Mouse (Mus musculus): ENCODE measurements at regions not wholly inside any gene's neighbourhood (a gene's known extent, or its start where the extent isn't known, plus 50 kb on each side); places are given as distances from the start of the nearest gene placed in this dataset.
"Not testable (repeated sequence)": the region's sequence is repeated elsewhere in the genome, so short reads cannot be mapped to it uniquely, and the experiment has no call there.

DNA sequence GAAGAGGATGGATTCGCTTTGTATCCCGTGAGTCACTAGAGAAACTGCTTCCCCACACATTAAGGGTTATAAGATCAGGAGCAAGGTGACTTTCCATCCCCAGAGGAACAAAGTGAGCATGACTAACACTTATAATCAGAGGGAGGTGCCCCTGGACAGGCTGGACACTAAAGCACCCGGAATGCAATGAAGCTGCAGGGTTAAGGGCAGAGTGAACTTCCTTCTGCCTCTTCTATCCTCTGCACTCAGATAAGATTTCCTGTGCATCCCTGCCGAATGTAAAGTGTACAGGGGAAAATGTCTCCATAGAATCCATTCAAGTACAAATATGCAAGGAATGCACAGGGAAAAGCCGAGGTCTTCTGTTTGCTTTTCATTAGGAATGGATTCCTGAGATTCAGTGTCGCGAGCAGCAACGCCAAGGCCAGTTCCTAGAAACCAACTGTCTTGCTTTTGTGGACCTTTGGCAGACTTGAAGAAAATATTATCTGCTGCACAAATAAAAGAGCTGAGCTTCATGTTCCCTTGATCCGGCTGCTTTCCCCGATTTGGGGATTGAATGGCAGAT is 58.5 kb upstream of the Fbxl7 start:
- DNase-seq: no peak

DNA sequence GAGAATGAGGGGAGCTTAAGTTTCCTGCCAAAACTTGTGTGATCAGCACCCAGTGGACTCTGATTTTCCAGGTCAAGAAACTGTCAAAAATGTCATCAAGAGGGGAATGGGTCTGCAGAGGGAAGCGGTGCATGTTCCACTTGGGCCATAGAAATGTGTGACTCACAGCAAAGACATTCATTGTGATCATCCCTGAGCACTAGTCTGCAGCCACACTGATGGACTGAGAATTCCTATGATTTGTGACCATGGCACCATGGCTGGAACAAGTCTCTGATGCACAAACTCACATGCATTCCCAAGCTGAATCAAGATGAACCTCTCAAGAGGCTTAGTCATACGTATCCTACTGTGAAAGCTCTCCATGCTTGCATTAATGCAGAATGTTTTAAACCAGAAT is 63.6 kb upstream of the Fbxl7 start:
- no peak for DNase-seq

DNA sequence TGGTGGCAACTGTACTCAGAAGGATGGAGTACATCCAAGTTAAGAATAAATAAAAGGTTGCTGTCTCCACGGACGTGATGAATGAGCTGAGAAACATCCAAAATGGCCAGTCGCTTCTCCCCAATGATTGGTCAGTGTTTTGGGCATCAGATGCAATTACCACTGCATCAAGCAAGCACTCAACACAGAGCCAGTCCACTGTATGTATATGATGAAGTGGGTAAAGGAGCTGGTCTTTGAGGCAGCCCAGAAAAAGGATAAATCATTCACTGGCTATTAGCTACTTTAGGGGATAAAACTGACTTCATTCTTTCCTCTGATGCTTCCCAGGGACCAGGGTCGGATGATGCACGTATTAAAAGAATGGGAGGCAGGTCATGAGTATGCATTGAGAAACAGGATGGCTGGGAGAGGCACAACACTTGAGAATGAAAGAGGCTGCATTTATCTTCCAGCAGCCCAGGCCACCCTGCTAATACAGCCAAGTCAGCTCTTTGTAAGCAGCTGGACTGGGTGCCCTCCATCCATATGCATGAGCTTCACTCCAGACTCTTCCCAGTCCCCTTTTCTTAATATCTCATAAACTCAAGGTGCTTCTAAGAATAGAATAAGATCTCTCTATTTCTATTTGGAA is 73.1 kb upstream of the Fbxl7 start:
- no peak for DNase-seq

DNA sequence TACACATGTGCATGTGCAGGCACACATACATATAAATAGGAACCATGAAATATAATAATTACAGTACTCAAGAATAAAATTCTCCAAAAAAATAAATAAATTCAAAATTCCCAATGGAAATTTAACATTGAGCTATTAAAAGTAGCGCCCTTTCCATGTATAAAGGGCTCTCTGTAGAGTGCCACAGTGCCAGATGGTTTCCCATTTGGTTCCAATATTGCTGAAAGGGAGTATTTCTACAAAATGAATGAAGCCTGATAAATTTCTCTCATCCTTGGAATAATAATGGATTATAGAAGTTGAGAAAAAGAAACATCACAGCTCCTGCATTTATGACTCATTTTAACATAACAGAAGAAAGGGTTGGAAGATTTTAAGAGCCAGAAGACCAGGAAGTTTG is 75.4 kb upstream of the Fbxl7 start:
- no peak for DNase-seq

DNA sequence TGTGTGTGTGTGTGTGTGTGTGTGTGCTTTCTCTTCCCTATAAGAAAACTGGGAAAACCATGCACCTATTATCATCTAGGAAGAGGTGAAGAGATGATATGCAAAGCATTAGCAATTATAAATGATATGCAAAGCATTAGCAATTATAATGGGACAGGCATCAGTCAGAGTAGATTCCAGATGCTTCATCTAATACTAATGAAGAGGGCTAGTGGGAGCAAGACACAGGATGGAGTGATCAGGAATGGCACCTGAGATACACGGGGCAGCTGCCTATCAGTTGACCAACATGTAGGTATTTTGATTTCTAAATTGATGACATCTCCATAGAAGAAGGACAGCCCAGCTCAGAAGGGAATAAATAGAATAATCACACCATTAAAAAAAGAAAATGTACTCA is 97.7 kb upstream of the Fbxl7 start:
- DNase-seq: no peak

DNA sequence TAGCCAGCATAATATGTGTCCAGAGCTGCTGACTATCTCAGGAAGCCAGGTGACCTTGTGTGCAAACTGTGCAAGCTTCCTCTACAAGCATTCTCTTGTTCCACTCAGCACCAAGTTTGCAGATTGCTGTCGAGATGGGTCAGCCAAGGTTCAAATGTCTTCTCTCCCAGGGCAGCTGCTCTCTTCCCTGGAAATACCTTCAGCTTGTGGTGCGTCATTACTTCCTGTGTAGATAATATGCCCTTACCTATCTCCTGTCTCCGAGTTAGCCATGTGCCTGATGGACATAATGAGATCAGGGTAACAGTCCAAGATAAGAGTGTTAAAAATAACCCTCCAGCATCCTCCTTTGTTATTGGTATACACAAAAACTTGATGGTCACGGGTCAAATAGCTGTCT is 113.7 kb upstream of the Fbxl7 start:
- no peak for DNase-seq

DNA sequence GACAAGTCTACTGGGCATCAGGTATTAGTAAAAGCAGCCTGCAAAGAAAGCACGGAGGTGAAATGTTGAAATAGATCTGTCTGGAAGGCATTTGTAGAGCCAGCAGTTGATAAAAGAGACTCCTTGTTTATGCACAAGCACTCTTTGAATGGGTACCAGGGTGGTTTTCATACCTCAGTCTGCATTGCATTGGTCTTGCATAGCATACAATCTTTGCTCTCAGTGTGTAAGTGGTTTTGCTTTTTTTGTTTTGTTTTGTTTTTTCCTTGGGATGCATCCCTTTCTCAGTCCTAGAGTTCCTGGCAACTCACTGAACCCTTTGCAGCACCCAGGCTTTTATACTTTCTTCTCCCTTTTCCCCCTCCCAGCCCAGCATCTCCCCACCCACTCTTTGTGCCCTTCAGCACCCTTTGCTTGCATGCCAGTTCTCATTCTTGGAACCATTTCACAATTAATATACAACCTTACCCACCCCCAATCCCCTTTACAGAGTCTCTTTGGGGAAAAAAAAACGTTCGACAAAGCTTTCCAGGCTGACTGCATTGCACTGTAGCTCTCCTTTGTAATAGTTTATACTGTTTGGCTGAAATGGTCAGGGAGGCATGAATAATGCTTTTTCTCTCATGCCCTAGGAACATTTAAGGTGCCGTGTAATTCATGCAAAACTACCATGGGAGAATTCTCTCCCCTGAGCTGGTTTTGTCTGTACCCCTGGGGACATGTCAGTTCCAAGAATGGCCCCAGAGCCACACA is 118.7 kb upstream of the Fbxl7 start:
- no peak for DNase-seq

DNA sequence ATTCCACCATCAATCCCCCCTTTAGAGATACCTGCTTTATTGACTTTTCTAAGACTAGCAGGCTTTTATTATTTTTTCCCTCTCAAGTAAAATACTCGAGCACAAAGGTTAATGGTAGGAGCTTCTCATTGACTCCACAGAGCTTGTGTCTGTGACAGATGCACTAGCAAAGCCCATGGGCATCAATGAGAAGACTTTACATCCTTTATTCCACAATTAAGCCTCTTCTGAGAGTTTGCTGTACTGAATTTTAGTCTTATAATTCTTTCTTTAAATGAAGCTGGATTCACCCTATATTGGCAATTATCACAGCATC is 119.2 kb upstream of the Fbxl7 start:
- DNase-seq: no peak

DNA sequence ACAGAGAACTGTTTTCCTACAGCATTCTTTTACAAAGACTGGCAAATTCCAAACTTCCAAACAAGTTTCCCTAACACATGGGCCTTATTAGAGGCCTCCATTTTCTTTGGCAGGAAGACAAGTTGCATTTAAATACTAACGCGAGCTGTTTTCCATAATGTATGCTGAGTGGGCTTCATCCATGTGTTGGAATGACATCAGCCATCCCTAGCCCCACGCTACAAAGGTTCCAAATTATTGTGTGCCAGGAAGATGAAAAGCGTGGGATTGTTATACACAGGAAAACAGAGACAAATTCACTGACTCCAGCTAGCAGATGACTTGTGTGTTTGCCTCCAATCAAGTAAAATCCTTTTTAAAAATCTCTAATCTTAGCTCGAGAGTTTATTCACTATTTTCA is 125.1 kb upstream of the Fbxl7 start:
- DNase-seq: no peak

DNA sequence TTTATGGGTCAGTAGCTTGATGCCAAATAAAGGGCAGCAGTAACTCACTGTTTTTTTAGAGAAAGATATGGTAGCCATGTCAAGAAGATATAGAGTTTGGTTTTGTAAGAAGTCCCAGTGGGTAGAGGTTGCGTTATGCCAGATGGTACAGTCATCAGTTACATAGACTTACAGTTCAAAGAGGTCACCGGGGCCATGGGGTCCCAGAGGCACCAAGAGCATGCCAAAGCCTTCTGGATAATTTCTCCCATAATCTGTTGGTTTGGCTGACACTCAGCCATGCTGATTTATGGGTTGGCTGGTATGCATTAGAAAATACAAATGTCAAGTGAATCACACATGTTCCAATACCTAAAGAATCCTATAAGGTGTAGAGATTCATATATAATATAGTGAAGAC is 137.9 kb upstream of the Fbxl7 start:
- DNase-seq: no peak

DNA sequence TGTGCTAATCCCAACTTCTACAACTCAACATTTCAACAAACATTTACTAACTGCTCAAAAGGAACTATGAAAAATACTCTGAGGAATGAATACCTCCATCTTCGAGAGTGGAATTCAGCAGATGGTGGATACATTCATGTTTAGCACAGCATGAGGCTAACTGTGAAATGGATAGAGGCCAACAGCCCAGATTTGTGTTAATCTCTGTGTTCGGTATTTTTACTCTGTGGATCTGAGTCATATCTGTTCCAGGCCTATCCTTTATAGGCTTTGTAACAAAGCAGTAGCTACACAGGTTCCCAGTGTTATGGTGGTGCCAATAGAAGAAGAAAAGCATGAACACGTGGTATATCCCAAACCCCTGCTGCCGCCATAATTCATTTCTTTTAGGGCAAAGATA is 148.4 kb upstream of the Fbxl7 start:
- no peak for DNase-seq

DNA sequence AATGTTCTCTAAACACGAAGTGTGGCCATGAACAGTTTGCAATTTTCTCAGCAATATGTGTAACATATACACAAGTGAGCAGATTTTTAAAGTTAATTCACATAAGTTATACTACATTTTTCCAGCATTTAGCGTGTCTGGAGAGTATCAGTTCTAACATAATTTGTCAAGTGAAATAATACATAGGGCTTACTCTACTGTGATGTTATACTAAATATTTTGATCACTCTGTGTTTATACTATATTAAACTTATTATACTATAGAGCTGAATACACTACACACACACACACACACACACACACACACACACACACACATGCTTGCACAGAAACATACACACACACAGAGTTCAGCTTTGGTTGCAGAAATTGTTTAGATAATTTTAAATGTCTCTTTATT is 155.3 kb upstream of the Fbxl7 start:
- DNase-seq: no peak

DNA sequence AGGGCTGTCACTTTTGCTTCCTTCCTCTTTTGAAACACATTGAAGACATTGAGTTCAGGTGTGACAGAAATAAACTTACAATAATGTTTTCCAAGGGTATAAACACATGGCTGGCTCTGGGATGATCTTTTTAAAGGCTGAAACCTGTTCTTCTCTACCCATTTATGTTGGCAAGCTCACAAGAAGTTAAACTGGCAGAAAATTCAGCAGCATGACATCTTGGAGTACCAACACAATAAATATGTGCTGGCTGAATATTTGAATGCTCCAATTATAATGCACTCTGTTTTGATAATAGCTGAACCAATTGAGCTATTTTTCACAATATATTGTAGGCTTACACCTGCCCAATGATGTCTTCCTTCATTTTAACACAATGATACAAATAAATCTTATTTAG is 168.1 kb upstream of the Fbxl7 start:
- DNase-seq: peak; percentile 7

DNA sequence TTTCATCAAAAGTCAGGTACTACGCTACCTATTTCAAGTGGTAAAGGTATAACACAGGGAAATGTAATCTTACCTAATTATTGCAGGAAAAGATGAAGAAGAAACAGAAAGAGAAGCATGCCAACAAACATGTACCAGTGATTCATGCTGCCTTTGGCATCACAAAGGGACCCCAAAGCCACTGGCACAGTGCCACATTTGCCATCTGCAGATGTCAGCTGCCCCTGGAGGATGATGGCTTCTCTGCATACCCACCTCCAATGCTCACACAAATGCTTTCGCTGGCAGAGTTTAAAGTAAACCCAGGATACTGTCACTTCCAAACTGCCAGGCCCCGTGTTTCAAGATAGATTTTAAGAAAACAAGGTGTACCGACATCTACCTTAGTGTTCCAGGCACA is 168.6 kb upstream of the Fbxl7 start:
- DNase-seq: peak; percentile 20

DNA sequence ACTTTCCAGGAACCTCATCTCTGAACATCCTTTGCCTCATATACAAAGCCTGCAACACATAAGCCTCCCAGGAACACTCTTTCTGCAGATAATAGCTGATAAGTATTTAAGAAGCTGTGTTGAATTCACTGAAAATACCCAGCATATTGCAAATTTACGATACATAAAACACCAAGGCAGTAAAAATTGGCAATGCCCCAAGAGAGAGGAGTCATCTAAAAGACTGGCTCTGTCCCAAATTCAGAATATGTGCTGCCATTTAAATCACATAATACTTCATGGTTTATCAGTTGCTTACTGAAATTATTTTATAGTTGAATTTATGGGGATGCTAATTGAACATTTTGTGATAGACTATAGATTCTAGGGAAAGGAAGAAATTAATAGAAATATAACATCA is 172.3 kb upstream of the Fbxl7 start:
- DNase-seq: no peak

DNA sequence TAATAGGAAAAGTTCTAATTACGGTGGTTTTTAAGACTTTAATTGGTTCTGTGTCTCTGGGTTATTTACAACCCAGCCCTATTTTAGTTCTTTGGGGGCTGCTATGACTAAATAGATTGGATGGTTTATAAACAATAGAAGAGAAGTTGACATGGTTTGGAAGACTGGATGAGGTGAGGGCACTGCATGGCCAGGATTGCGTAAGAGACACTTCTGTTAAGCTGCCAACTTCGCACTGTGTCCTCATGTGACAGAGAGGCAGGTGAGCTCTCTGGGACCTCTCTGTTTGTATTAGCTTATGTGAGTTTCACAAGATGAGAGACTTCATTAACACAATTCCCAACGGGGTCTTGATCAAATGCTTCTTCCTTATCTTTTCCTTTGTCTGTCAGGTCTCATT is 182.5 kb upstream of the Fbxl7 start:
- no peak for DNase-seq

DNA sequence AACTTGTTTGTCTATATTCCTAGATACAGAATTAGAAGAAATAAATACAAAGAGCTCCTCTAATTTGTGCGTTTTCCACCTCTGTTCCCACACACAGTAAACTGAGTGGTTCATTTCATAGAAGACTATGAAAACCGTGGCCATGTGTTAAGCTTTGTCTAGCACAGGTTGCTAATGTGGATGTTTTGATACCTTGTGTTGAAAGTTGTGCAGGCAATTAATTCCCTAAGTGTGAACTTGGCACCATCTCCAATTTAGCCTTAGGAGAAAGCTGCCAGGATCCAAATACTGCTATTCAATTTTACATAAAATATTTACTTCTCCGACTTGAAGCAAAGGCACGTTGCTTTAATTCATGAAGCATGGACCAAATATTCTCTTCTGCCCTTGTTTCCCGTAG is 187.4 kb upstream of the Fbxl7 start:
- DNase-seq: no peak

DNA sequence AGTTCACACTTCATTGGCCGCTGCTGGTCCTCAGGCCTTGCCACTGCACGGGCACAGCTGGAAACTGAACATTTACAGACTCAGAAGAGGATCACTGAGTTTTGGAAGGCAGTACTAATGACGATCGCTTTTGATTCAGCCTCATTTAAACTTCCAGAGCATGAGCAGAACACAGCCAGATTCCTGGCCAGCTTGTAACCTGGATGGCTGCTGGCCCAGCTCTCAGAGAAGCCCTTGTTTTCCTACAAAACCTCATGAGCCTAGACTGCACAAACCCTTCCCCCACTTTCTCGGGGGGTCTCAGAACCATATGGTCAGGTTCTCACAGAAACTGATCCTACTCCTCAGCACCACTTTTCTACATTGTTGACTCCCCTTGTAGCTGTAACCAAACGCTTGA is 188.2 kb upstream of the Fbxl7 start:
- no peak for DNase-seq

DNA sequence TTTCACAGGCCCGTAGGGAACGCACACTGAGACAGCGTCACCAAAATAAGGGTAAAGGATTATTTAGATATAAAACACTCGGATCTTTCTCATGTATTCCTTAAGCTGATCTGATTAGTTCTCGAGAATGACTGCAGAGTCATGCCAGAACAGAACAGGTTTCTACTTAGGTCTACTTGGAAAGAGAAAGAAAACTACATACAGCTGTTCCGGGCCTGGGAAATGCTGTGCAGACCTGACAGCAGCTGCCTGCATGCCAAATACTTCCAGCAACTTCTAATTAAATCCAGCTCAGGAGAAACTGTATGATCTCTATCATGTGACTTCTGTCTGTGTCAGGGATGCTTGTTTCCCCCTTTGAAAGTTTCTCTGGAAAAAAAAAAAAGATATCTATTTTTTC is 193.8 kb upstream of the Fbxl7 start:
- no peak for DNase-seq

DNA sequence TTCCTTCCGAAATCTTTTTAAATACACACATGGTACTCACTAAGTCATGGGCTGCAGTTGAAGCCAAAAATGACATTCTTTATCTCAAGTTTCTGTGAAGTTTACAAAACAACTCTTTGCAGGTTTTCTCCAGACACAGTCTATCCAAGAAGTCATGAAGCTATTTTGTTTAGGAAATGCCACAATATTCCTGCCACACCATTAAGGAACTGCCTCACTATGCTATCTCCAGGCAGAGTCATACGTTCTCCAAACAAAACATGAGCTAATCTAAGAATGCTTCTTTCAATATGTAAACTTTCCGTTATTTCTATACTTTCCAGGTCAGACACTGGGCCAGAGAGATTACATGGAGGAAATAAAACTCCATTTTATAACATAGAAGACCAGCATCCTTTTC is 198.7 kb upstream of the Fbxl7 start:
- DNase-seq: no peak

DNA sequence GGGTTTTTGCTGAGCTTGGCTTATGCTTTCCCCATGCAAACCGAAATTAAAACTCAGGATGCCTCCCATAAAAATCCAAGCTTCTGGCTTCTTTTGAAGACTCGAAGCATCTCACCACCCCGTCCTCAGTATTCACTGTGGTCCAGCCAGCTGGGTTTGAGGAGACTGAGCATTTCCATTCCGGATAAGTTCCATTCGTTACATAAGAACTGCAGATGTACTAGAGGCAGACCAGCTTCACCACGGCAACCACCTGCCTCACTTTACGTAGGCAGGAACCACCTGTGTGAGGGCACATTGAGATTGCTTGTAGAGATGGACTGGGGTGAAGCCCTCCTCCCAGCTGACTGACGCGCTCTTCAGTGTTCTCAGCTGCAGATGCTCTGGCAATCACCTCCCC is 199.9 kb upstream of the Fbxl7 start:
- DNase-seq: no peak

DNA sequence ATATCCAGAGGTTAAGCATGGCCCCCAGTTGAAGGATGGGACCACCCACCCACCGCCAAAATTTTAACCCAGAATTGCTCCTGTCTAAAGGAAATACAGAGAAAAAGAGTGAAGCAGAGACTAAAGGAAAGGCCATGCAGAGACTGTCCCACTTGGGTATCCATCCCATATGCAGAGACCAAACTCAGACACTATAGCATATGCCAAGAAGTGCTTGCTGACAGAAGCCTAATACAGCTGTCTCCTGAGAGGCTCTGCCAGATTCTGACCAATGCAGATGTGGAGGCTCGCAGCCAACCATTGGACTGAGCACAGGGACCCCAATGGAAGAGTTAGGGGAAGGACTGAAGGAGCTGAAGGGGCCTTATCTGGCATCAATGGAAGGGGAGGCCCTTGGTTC is 206.2 kb upstream of the Fbxl7 start:
- not testable (repeated sequence) for DNase-seq

DNA sequence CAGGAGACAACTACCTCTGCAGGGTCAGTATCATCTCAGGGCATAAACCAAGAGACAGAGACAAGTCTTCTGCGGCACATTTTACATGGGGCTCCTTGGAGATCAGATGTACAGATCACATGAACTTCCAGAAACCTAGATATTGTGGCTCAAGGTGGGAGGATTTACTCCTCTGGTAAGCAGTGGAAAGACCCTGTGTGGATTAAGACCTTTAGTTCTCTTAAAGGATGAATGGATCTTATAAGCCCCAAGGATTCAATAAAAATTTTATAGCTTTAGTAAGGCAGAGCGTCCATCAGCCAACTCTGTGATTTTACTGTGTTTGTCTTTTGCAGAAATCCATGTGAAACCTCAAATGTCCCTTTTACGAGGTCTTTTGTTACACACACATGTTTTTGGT is 213.8 kb upstream of the Fbxl7 start:
- no peak for DNase-seq

DNA sequence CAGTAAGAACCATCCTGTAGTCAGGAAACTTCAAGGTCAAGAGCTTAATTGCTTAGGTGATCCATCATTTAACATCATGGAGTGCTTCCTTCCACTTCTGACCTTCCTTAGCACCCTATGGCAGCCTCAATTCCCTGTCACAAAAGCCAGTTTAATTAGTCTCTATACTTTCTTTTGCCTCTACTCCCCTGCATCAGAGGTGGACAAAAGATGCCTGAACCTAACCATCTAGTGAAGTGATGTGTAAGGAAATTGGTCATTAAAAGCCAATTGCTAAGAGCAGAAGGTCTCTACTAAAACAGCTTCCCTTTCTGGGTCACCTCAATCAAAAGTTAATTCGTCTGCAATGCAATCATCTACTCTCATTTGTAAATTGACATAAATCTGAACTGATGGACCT is 234.3 kb upstream of the Fbxl7 start:
- DNase-seq: no peak

DNA sequence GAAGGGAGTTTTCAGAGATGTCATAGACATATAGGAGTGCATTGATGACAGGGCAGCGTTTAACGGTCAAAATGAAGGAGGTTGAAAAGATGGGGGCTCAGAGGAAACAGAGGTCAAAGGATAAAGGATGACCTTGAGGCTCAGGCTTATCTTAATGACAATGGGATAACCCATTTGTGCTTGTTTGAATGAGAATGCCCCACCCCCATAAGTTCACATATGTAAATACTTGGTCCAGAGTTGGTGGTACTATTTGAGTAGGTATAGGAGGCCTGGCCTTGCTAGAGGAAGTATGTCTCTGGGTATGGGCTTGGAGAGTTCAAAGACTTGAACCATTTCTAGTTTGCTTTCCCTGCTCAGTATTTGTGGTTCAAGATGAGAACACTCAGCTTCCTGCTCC is 237.4 kb upstream of the Fbxl7 start:
- DNase-seq: no peak
